Mouse (Mus musculus) heart, postnatal 10 days (tissue): ENCODE measurements at regions not wholly inside any gene's neighbourhood (a gene's known extent, or its start where the extent isn't known, plus 50 kb on each side); places are given as distances from the start of the nearest gene placed in this dataset.
"Not testable (repeated sequence)": the region's sequence is repeated elsewhere in the genome, so short reads cannot be mapped to it uniquely, and the experiment has no call there.

Experiments
- DNase-seq, 2 experiments: peaks; one replicate each; pipeline ENCODE4 v3.0.0; 2021
- intact Hi-C: fragments of 180-260 bp; cut with DNase I; formaldehyde crosslinking; loops from one replicate; pipeline ENCODE4 v1.15.1; 2025

- intact Hi-C loops = no loop called here
- DNase-seq = no peak
Observed at GRCm38 (mm10) chr2:114723971-114724666, 69.4 kb upstream of the Dph6 start.

- no peak for DNase-seq
Observed at GRCm38 (mm10) chr2:114727197-114727596, 72.4 kb upstream of the Dph6 start.

GRCm38 (mm10) chr2:114734861-114735569, 80.3 kb upstream of the Dph6 start:
- intact Hi-C loops = no loop called here
- DNase-seq = peak in 1 of 2 experiments; percentile 0

More at GRCm38 (mm10) chr2:114727197-114727596, 72.4 kb upstream of the Dph6 start:
- intact Hi-C loops = no loop called here

- intact Hi-C loops = no loop called here
- DNase-seq = no peak
Observed at GRCm38 (mm10) chr2:114739421-114740212, 84.9 kb upstream of the Dph6 start.

GRCm38 (mm10) chr2:114763276-114763675, 108.5 kb upstream of the Dph6 start:
- intact Hi-C loops = no loop called here
- no peak for DNase-seq

GRCm38 (mm10) chr2:114773723-114774122, 119.0 kb upstream of the Dph6 start:
- intact Hi-C loops, DNase-seq: not testable (repeated sequence)

GRCm38 (mm10) chr2:114774278-114774677, 119.5 kb upstream of the Dph6 start:
- no peak for DNase-seq
- intact Hi-C loops = no loop called here

- intact Hi-C loops = no loop called here
- DNase-seq = peak; percentile 8 to 11
Observed at GRCm38 (mm10) chr2:114775532-114775931, 120.8 kb upstream of the Dph6 start.

- intact Hi-C loops = no loop called here
- DNase-seq = no peak
Observed at GRCm38 (mm10) chr2:114776176-114776575, 121.4 kb upstream of the Dph6 start.

- DNase-seq = peak in 1 of 2 experiments; percentile 9
Observed at GRCm38 (mm10) chr2:114782450-114782849, 127.7 kb upstream of the Dph6 start.

GRCm38 (mm10) chr2:114784191-114784590, 129.4 kb upstream of the Dph6 start:
- intact Hi-C loops = no loop called here
- DNase-seq = no peak

More at GRCm38 (mm10) chr2:114782450-114782849, 127.7 kb upstream of the Dph6 start:
- intact Hi-C loops = no loop called here

- DNase-seq = no peak
- intact Hi-C loops = no loop called here
Observed at GRCm38 (mm10) chr2:114788251-114788650, 133.5 kb upstream of the Dph6 start.

- DNase-seq = no peak
- intact Hi-C loops = no loop called here
Observed at GRCm38 (mm10) chr2:114796630-114797290, 142.0 kb upstream of the Dph6 start.

GRCm38 (mm10) chr2:114797291-114797650, 142.5 kb upstream of the Dph6 start:
- intact Hi-C loops = no loop called here

GRCm38 (mm10) chr2:114803241-114803640, 148.5 kb upstream of the Dph6 start:
- intact Hi-C loops = no loop called here

More at GRCm38 (mm10) chr2:114797291-114797650, 142.5 kb upstream of the Dph6 start:
- no peak for DNase-seq

GRCm38 (mm10) chr2:114803928-114804327, 149.2 kb upstream of the Dph6 start:
- DNase-seq = no peak
- intact Hi-C loops = no loop called here

More at GRCm38 (mm10) chr2:114803241-114803640, 148.5 kb upstream of the Dph6 start:
- DNase-seq = no peak

- DNase-seq = no peak
- intact Hi-C loops = no loop called here
Observed at GRCm38 (mm10) chr2:114805436-114806047, 150.8 kb upstream of the Dph6 start.

- intact Hi-C loops = no loop called here
- no peak for DNase-seq
Observed at GRCm38 (mm10) chr2:114808046-114808445, 153.3 kb upstream of the Dph6 start.

GRCm38 (mm10) chr2:114812141-114812902, 157.6 kb upstream of the Dph6 start:
- intact Hi-C loops = no loop called here
- no peak for DNase-seq

GRCm38 (mm10) chr2:114812903-114813290, 158.1 kb upstream of the Dph6 start:
- intact Hi-C loops = no loop called here
- no peak for DNase-seq
